ENCODE assay signal across 9 mouse cellular contexts in genomic region chr5:16869309-16869915, GRCm38 (mm10).
DNase-seq lines count a peak whose midpoint lies in the region; ATAC-seq and TF ChIP-seq lines count a peak whose summit lies in the region.
"Had no signal": no experiment of that assay in that cellular context is flagged by ENCODE, and none has a peak within 500 bp of the region (broad histone marks: within the 10 kb centered on the region; RNA-seq: fewer than 3 reads in every experiment).

No protein-coding gene starts in this region.

- H3K9me3 ChIP-seq in heart, postnatal 0 days (replicated peaks; ENCODE audit: control insufficient read depth, low read length) = no peaks in the 10 kb centered on the region
- H3K9me3 ChIP-seq: megakaryocyte, embryonic 14.5 days had no signal

- peak; percentile 80 for TF ChIP-seq CTCF in heart, postnatal 0 days (IDR thresholded peaks at IDR 0.05; ENCODE audit: low read depth)

- WGBS in heart, postnatal 0 days = 43% methylated on average over 2 of the region's 2 CpGs

- H3K9ac ChIP-seq in heart, postnatal 0 days (replicated peaks; ENCODE audit: low read depth, low read length) = no peak overlapping the region

- peak; percentile 23 for DNase-seq in heart, postnatal 0 days (ENCODE audit: low spot score)
- no peak for DNase-seq in heart, adult 9 months (ENCODE audit: low spot score in 2 of 2)
- DNase-seq in NIH3T3 (ENCODE audit: low read depth) = peak; percentile 89
- DNase-seq in embryo, embryonic 10.5 days (ENCODE audit: low spot score) = peak; percentile 78
- peak; percentile 54 to 63 for DNase-seq in layer of hippocampus, postnatal 10 days (ENCODE audit: low spot score in 2 of 2)
- DNase-seq in skeletal muscle tissue, adult 2 months (ENCODE audit: low read depth, low spot score) = peak; percentile 7

- no peak for ATAC-seq in heart, postnatal 0 days (ENCODE audit: insufficient read depth, low read depth)
- ATAC-seq in hematopoietic stem cell, adult 5-6 weeks (replicated peaks in 1 of 2; ENCODE audit: insufficient read depth in 1 of 2, low FRiP score in 2 of 2, low TSS enrichment in 1 of 2, low read depth in 1 of 2, poor library complexity in 2 of 2, severe bottlenecking in 2 of 2) = peak; percentile 95 to 98
- ATAC-seq in megakaryocyte progenitor cell, adult 5-6 weeks (replicated peaks; ENCODE audit: poor library complexity) = peak; percentile 95

- no peaks in the 10 kb centered on the region for H3K4me1 ChIP-seq in heart, postnatal 0 days (ENCODE audit: control insufficient read depth, insufficient read depth)

- no peaks in the 10 kb centered on the region for H3K36me3 ChIP-seq in heart, postnatal 0 days (replicated peaks; ENCODE audit: control insufficient read depth, insufficient read depth, low read length)

- no peak overlapping the region for H3K4me3 ChIP-seq in heart, postnatal 0 days (ENCODE audit: low read depth, low read length)
- H3K4me3 ChIP-seq: megakaryocyte, embryonic 14.5 days had no signal

- H3K27ac ChIP-seq in heart, postnatal 0 days (ENCODE audit: low read depth) = no peak overlapping the region

- no peak for TF ChIP-seq EP300 in heart, postnatal 0 days (IDR thresholded peaks at IDR 0.05; ENCODE audit: low read depth)

- no peak overlapping the region for H3K4me2 ChIP-seq in heart, postnatal 0 days (ENCODE audit: low read depth, low read length)

- no peaks in the 10 kb centered on the region for H3K27me3 ChIP-seq in heart, postnatal 0 days (ENCODE audit: control insufficient read depth, insufficient read depth, low read length)
- H3K27me3 ChIP-seq: megakaryocyte, embryonic 14.5 days had no signal

Comparison
In these comparisons a context has a peak if more than half of its experiments do, and no peak if none do; other contexts are left out.
1. DNase-seq: peak in heart, postnatal 0 days (single experiment), NIH3T3 (single experiment), embryo, embryonic 10.5 days (single experiment), layer of hippocampus, postnatal 10 days (2 of 2) and skeletal muscle tissue, adult 2 months (single experiment); none in heart, adult 9 months (0 of 2).